Mouse (Mus musculus) adrenal gland, adult 2 months (tissue): ENCODE results near the gene Rbm20. TPM values are rescaled to one million over a fixed set of nuclear protein-coding genes. Genes with fewer than 3 reads are reported as not detected.

Experiments
- DNase-seq: peaks from one replicate; pipeline ENCODE4 v3.0.0; 2021
- polyA plus RNA-seq: library from polyadenylated mRNA; depleted of rRNA; stranded (reverse); fragments of >200 nt; gene quantifications from 2 replicates; pipeline ENCODE4 v1.2.3, GENCODE M21; 2012
- total RNA-seq, 2 experiments: library from RNA; stranded (reverse); gene quantifications; 2 replicates each; pipeline ENCODE4 v1.2.3; 2021

The Rbm20 gene
- total and polyA plus RNA-seq, 3 experiments: 1.0 to 2.0 (median 1.2) TPM

GRCm38 (mm10) chr19:53671432-53671831 is 5.7 kb upstream of the Rbm20 start:
- no peak for DNase-seq

- no peak for DNase-seq
Measured at GRCm38 (mm10) chr19:53674131-53674925, 2.8 kb upstream of the Rbm20 start.

GRCm38 (mm10) chr19:53676228-53676627 is 878 bp upstream of the Rbm20 start:
- DNase-seq: no peak

DNA sequence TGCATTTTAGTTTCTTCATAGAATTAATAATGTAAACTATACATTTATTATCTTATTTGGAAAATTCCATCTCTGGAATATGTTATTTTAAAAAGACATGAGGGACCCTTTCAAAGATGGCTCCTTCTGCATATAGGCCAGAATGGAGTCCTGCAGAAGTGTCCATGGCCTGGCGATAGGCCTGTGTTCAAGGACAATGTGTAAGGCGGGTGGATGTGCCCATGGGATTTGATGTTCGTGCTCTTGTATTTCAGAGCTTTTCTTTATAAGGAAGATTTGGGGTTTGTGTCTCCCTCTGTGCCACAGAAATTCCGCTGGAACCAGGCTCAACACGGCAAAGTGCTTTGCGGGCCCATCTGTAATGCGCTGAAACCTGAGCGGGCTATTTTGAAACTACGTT is 2.1 kb downstream of the Rbm20 start:
- DNase-seq: no peak

- DNase-seq: no peak
Measured at GRCm38 (mm10) chr19:53679981-53680380, 2.9 kb downstream of the Rbm20 start.

DNA sequence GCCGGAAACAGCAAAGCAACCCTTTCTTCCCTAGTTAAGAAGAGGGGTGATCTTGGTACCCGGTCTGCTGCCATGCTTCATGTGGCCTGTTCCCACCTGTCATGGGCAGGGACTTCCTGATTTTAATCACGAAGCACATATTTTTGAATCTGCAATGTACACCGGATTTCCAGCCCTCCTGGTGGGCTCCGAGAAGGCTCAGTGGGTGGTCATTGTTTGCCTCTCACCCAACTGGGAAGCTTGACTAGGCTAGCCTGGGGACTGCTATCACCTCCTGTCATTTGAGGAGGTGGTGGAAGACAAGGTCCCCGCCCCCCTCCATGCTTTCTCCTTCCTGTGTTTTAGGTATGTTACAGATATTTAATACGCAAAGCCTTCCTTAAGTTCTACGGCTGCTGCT is 5.3 kb downstream of the Rbm20 start:
- DNase-seq: no peak

DNA sequence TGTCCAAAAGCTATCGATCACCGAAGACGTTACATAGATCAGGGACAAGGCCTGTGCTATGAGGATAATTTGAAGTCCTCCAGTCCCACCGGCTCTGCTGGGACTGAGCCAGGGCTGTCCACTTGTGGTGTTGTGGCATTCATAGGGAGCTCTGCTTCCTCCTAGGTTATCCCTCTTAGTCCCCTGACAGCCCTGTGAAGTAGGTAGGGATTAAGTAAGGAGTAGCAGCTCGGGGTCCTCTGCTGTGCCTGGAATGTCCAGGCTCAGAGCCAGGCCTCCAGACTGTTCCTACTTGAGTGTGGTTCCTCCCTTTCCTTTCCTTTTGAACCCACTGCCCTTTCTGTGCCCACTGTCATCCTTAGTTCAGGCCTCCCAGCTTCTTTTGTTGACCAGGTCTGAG is 10.5 kb downstream of the Rbm20 start:
- DNase-seq: no peak

DNA sequence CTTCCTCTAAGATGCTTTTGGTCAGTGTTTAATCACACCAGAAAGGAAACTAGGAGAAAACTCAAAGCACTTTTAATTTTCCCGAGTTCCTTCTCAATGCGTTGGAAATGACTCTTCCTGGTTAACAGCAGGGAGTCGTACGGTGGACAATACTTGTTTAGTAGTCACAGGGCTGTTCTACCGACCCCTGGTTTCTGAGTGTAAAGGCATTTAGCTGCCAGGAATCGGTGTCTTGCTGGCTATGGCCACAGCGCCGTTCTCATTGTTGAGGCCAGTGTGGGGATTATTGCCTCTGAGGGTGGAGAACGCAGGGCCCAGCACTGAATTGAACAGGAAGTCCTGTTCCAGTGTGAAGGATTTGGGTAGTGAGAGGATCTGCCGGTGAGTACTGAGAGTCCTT is 13.7 kb downstream of the Rbm20 start:
- DNase-seq: no peak

- no peak for DNase-seq
Measured at GRCm38 (mm10) chr19:53694020-53694419, 16.9 kb downstream of the Rbm20 start.

GRCm38 (mm10) chr19:53696079-53696478 is 19.0 kb downstream of the Rbm20 start:
- no peak for DNase-seq

DNA sequence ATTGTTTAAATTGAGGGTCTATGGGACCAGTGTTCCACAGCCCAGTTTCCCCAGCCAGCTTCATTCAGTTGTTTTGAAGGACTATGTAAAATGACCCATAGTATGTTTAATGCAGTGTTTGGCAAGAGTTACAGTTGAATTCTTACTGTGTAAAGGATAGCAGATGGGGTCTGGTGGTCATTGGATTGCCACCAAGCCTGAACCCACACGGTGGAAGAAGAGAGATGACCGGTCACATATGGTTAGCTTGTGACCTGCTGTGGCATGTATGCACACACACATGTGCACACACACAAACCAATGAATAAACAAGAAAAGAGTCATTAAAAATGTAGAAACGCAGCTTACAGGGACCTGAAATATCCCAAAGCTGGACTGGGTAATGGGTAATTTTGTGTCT is 19.5 kb downstream of the Rbm20 start:
- DNase-seq: no peak

- DNase-seq: no peak
Measured at GRCm38 (mm10) chr19:53697376-53698126, 20.4 kb downstream of the Rbm20 start.

GRCm38 (mm10) chr19:53699671-53700070 is 22.6 kb downstream of the Rbm20 start:
- DNase-seq: no peak

- DNase-seq: no peak
Measured at GRCm38 (mm10) chr19:53701434-53701833, 24.3 kb downstream of the Rbm20 start.

DNA sequence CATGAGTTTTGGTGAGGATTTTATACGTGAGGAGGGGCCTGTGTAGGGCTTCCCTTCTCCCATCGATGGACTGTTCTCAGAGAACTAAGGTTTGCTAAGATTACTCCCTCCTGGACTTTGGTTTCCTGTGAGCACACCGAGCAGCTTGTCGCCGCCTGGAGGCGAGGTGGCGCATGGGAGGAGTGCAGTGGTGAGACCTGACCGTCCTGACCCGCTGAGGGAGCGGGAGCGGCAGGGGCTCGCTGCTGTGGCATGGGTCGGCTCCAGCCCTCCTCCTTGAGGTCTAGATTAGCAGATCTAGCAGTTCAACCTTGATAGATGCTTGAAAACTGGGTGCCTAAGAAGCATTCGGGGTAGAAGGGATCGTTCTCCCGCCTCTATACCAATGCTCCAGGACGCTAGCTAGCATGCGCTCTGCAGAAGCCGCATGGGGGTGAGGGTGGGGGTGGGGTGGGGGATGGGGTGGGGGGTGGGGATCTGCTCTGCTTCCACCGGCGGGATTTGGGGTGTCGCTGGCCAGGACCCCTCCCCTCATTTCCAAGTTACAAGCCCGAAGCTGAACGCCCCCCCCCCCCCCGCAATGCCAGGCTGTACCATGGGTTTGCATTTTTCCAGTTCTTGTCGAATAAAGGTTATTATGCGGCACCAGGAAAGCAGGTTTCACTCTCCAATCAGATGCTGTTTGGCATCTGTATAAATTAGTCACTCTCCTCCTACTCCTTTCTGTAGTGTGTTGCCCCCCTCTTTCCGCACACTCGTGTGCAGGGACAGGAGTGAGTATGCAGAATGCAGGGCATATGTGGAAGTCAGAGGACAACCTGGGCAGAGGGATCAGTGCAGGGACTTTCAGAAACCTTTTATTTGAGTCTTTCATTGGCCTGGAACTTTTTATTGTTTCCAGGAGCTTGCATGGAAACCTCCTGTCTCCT is 28.1 kb downstream of the Rbm20 start:
- peak; percentile 66 for DNase-seq

- no peak for DNase-seq
Measured at GRCm38 (mm10) chr19:53708401-53708800, 31.3 kb downstream of the Rbm20 start.

GRCm38 (mm10) chr19:53710861-53711260 is 33.8 kb downstream of the Rbm20 start:
- no peak for DNase-seq

- no peak for DNase-seq
Measured at GRCm38 (mm10) chr19:53711261-53711890, 34.3 kb downstream of the Rbm20 start.

DNA sequence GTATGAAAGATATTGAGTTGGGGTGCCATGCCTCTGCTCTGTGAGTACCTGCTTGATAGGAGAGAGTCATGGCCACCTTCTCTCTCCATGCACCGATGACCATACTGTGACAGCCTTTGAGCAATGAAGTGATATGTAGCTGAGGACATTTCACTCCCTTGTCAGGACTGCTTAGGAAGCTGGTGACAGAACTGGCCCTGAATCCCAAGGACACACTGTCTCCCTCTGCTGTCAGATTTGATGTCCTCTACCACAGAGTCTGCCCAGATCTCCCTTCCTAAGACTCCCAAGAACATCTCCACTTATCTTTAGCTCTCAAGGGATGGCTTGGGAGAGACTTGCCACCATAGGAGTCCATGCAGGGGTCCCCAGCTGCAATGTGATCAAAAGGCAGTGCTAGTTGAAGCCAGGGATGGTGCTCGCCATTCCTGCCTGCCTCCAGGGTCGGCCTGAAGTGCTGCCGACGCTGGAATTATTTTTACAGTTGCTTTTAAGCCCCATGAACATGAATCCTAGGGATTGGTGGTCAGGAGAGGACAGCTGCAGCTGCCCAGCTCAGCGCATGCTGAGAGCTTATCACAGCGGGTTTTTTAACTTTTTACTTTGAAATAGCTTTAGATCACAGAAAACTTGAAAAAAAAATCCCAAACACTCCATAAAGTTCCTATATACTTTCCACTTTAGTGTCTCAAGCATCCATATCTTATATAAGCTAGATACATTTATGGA is 35.4 kb downstream of the Rbm20 start:
- DNase-seq: no peak

- no peak for DNase-seq
Measured at GRCm38 (mm10) chr19:53713364-53713763, 36.3 kb downstream of the Rbm20 start.

DNA sequence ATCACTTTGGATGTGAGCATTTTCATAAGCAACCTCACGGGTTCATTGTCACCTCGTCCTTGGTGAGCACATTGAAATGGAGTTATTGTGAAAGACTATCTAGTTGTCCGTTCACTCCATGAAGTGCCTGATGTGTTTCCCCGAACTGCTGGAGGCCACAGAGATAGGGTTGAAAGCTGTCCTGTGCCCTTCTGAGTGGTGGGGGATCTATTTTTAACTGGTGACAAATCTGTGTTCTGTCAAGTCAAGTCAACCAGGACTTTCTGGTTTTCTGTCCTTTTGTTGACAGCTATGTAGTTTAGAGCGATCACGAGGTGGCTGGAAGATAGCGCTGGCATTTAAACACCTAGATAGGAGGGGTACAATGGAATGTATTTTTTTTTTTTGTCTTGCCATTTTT is 39.4 kb downstream of the Rbm20 start:
- DNase-seq: peak; percentile 8
